Mouse (Mus musculus): Measurements from ENCODE around the gene Gnat2. TPM values are rescaled to one million over a fixed set of nuclear protein-coding genes. Genes with fewer than 3 reads are reported as not detected.

Gene Gnat2
- polyA plus RNA-seq, 1 experiment from 2014 or later = 3.8 TPM

Other genes with a start within 250 kb of the Gnat2 start
- 0.05 and 1.9 TPM in 2 replicates for gene Eps8l3, start 215.6 kb upstream of the Gnat2 start, polyA plus RNA-seq (2015; fragmentation: Nextera tagmentation; extraction: Ambion mirVana)
- 170 and 181 TPM in 2 replicates for gene Gstm5, start 197.0 kb upstream of the Gnat2 start, polyA plus RNA-seq (2015; fragmentation: Nextera tagmentation; extraction: Ambion mirVana)
- gene Gstm7, start 161.0 kb upstream of the Gnat2 start, polyA plus RNA-seq (2015; fragmentation: Nextera tagmentation; extraction: Ambion mirVana) = 40.3 and 52.6 TPM in 2 replicates
- gene Gstm6, start 149.0 kb upstream of the Gnat2 start, polyA plus RNA-seq (2015; fragmentation: Nextera tagmentation; extraction: Ambion mirVana) = 19.1 and 21.3 TPM in 2 replicates
- gene Gstm3, start 123.5 kb upstream of the Gnat2 start, polyA plus RNA-seq (2015; fragmentation: Nextera tagmentation; extraction: Ambion mirVana) = 13.9 and 16.3 TPM in 2 replicates
- gene Gstm2, start 106.3 kb upstream of the Gnat2 start, polyA plus RNA-seq (2015; fragmentation: Nextera tagmentation; extraction: Ambion mirVana) = 6.9 and 10.4 TPM in 2 replicates
- gene Gstm1, start 74.8 kb upstream of the Gnat2 start, polyA plus RNA-seq (2015; fragmentation: Nextera tagmentation; extraction: Ambion mirVana) = 376 and 435 TPM in 2 replicates
- gene Gstm4, start 47.9 kb upstream of the Gnat2 start, polyA plus RNA-seq (2015; fragmentation: Nextera tagmentation; extraction: Ambion mirVana) = 16.8 and 17.0 TPM in 2 replicates
- gene Ampd2, start 6.1 kb upstream of the Gnat2 start, polyA plus RNA-seq (2015; fragmentation: Nextera tagmentation; extraction: Ambion mirVana) = 76.4 and 79.6 TPM in 2 replicates
- gene Gnai3, start 53.4 kb downstream of the Gnat2 start, polyA plus RNA-seq (2015; fragmentation: Nextera tagmentation; extraction: Ambion mirVana) = 69.9 and 73.7 TPM in 2 replicates
- 0.02 TPM in 1 of 2 replicates, not detected in the other for gene Gpr61, start 62.1 kb downstream of the Gnat2 start, polyA plus RNA-seq (2015; fragmentation: Nextera tagmentation; extraction: Ambion mirVana)
- gene Amigo1, start 93.5 kb downstream of the Gnat2 start, polyA plus RNA-seq (2015; fragmentation: Nextera tagmentation; extraction: Ambion mirVana) = 0.61 and 0.64 TPM in 2 replicates
- 1.9 TPM in 2 replicates for gene Cyb561d1, start 108.4 kb downstream of the Gnat2 start, polyA plus RNA-seq (2015; fragmentation: Nextera tagmentation; extraction: Ambion mirVana)
- gene Atxn7l2, start 118.1 kb downstream of the Gnat2 start, polyA plus RNA-seq (2015; fragmentation: Nextera tagmentation; extraction: Ambion mirVana) = 2.0 and 2.1 TPM in 2 replicates
- 0.20 and 0.71 TPM in 2 replicates for gene Sypl2, start 133.9 kb downstream of the Gnat2 start, polyA plus RNA-seq (2015; fragmentation: Nextera tagmentation; extraction: Ambion mirVana)
- gene Psma5, start 164.1 kb downstream of the Gnat2 start, polyA plus RNA-seq (2015; fragmentation: Nextera tagmentation; extraction: Ambion mirVana) = 126 and 136 TPM in 2 replicates
- gene Sort1, start 191.3 kb downstream of the Gnat2 start, polyA plus RNA-seq (2015; fragmentation: Nextera tagmentation; extraction: Ambion mirVana) = 1.8 and 2.5 TPM in 2 replicates

All from liver, embryonic 16.5 days (tissue).